Comparison of ENCODE assay signal across 23 mouse cellular contexts in genomic region chr2:147371840-147372239, GRCm38 (mm10). TPM values are rescaled to one million over a fixed set of nuclear protein-coding genes. Genes with fewer than 3 reads are reported as not detected.
DNase-seq lines count a peak whose midpoint lies in the region; ATAC-seq and TF ChIP-seq lines count a peak whose summit lies in the region.
"Had no signal": no experiment of that assay in that cellular context is flagged by ENCODE, and none has a peak within 500 bp of the region (broad histone marks: within the 10 kb centered on the region; RNA-seq: fewer than 3 reads in every experiment).

No protein-coding gene starts in this region.

- TF ChIP-seq CTCF in forebrain, postnatal 0 days (IDR thresholded peaks at IDR 0.05; ENCODE audit: low read depth): no peak

- H3K4me3 ChIP-seq in forebrain, postnatal 0 days (ENCODE audit: low read depth, low read length): no peak overlapping the region
- H3K4me3 ChIP-seq in forebrain, embryonic 14.5 days (ENCODE audit: low read depth, low read length): no peak overlapping the region
- no peak overlapping the region for H3K4me3 ChIP-seq in midbrain, embryonic 11.5 days (ENCODE audit: low read depth, low read length)
- H3K4me3 ChIP-seq in midbrain, embryonic 13.5 days (replicated peaks): no peak overlapping the region
- H3K4me3 ChIP-seq in limb, embryonic 10.5 days: no peak overlapping the region
- H3K4me3 ChIP-seq: embryonic facial prominence, embryonic 13.5 days; forebrain, embryonic 12.5 days; gastrocnemius, adult 2 months; heart, embryonic 12.5 days; hindbrain, embryonic 12.5 days had no signal

- DNase-seq in forebrain, postnatal 0 days: peak; percentile 29
- no peak for DNase-seq in forebrain, embryonic 14.5 days (ENCODE audit: low spot score)
- peak; percentile 91 for DNase-seq in midbrain, embryonic 11.5 days (ENCODE audit: low spot score, missing footprints)
- peak; percentile 31 for DNase-seq in limb, embryonic 10.5 days (ENCODE audit: low spot score)
- DNase-seq in retina, postnatal 1 day: peak; percentile 12
- DNase-seq: adrenal gland, postnatal 14 days; cerebellum, adult 18-20 months; cerebellum, adult 9-11 months; cerebellum, postnatal 36 days; gastrocnemius, adult 2 months; gastrocnemius, postnatal 25 days had no signal

- ATAC-seq in forebrain, postnatal 0 days: no peak
- no peak for ATAC-seq in forebrain, embryonic 14.5 days
- ATAC-seq in midbrain, embryonic 11.5 days (ENCODE audit: low FRiP score): no peak
- no peak for ATAC-seq in midbrain, embryonic 13.5 days
- ATAC-seq in megakaryocyte, adult 5-6 weeks (ENCODE audit: poor library complexity, severe bottlenecking): no peak
- ATAC-seq: activated CD4-positive, CD25-positive, alpha-beta regulatory T cell, adult 4 months; Patski had no signal

- 1% methylated on average over 4 of the region's 4 CpGs for WGBS in forebrain, postnatal 0 days
- WGBS in forebrain, embryonic 14.5 days: 1% methylated on average over 4 of the region's 4 CpGs
- 3% methylated on average over 4 of the region's 4 CpGs for WGBS in midbrain, embryonic 11.5 days
- WGBS in midbrain, embryonic 13.5 days: 5% methylated on average over 4 of the region's 4 CpGs
- WGBS in limb, embryonic 10.5 days: 5% methylated on average over 4 of the region's 4 CpGs

- H3K9me3 ChIP-seq in forebrain, postnatal 0 days (ENCODE audit: low read length): no peaks in the 10 kb centered on the region
- no peaks in the 10 kb centered on the region for H3K9me3 ChIP-seq in forebrain, embryonic 14.5 days (replicated peaks; ENCODE audit: control insufficient read depth, low read length)
- H3K9me3 ChIP-seq in midbrain, embryonic 11.5 days (ENCODE audit: control insufficient read depth, low read length): no peaks in the 10 kb centered on the region
- no peaks in the 10 kb centered on the region for H3K9me3 ChIP-seq in midbrain, embryonic 13.5 days
- H3K9me3 ChIP-seq in limb, embryonic 10.5 days (replicated peaks): no peaks in the 10 kb centered on the region
- H3K9me3 ChIP-seq: embryonic facial prominence, embryonic 13.5 days; forebrain, embryonic 12.5 days; heart, embryonic 12.5 days; hindbrain, embryonic 12.5 days had no signal

- no peaks in the 10 kb centered on the region; the same call in 1 of the 2 replicates for H3K4me1 ChIP-seq in forebrain, postnatal 0 days (ENCODE audit: insufficient read depth)
- no peaks in the 10 kb centered on the region for H3K4me1 ChIP-seq in forebrain, embryonic 14.5 days (ENCODE audit: control insufficient read depth, insufficient read depth, low read length)
- H3K4me1 ChIP-seq in midbrain, embryonic 11.5 days (ENCODE audit: control insufficient read depth, insufficient read depth, low read length): peaks cover 5% of the 10 kb centered on the region; the same call in 1 of the 2 replicates
- peaks cover 5% of the 10 kb centered on the region; the same call in 1 of the 2 replicates for H3K4me1 ChIP-seq in midbrain, embryonic 13.5 days (replicated peaks)
- H3K4me1 ChIP-seq in limb, embryonic 10.5 days: peaks cover 20% of the 10 kb centered on the region

- H3K27ac ChIP-seq in forebrain, postnatal 0 days (ENCODE audit: low read depth, low read length): no peak overlapping the region
- no peak overlapping the region for H3K27ac ChIP-seq in forebrain, embryonic 14.5 days (ENCODE audit: low read depth, low read length)
- H3K27ac ChIP-seq in midbrain, embryonic 11.5 days (ENCODE audit: low read depth, low read length): no peak overlapping the region
- H3K27ac ChIP-seq in midbrain, embryonic 13.5 days: no peak overlapping the region
- H3K27ac ChIP-seq in limb, embryonic 10.5 days: no peak overlapping the region
- H3K27ac ChIP-seq: embryonic facial prominence, embryonic 13.5 days; forebrain, embryonic 12.5 days; gastrocnemius, adult 2 months; hindbrain, embryonic 12.5 days had no signal

- H3K4me2 ChIP-seq in forebrain, postnatal 0 days (ENCODE audit: low read depth): no peak overlapping the region
- H3K4me2 ChIP-seq in forebrain, embryonic 14.5 days (ENCODE audit: low read length): no peak overlapping the region
- H3K4me2 ChIP-seq in midbrain, embryonic 11.5 days: no peak overlapping the region
- no peak overlapping the region for H3K4me2 ChIP-seq in midbrain, embryonic 13.5 days (replicated peaks)
- H3K4me2 ChIP-seq: embryonic facial prominence, embryonic 13.5 days; forebrain, embryonic 12.5 days; heart, embryonic 12.5 days; hindbrain, embryonic 12.5 days had no signal

- no peaks in the 10 kb centered on the region for H3K36me3 ChIP-seq in forebrain, postnatal 0 days (ENCODE audit: insufficient read depth)
- H3K36me3 ChIP-seq in forebrain, embryonic 14.5 days (ENCODE audit: control insufficient read depth, insufficient read depth, low read length): no peaks in the 10 kb centered on the region
- no peaks in the 10 kb centered on the region for H3K36me3 ChIP-seq in midbrain, embryonic 11.5 days (ENCODE audit: control insufficient read depth, insufficient read depth, low read length)
- no peaks in the 10 kb centered on the region for H3K36me3 ChIP-seq in midbrain, embryonic 13.5 days
- no peaks in the 10 kb centered on the region for H3K36me3 ChIP-seq in limb, embryonic 10.5 days
- H3K36me3 ChIP-seq: embryonic facial prominence, embryonic 13.5 days; forebrain, embryonic 12.5 days; heart, embryonic 12.5 days; hindbrain, embryonic 12.5 days had no signal

- H3K9ac ChIP-seq in forebrain, postnatal 0 days: no peak overlapping the region
- no peak overlapping the region for H3K9ac ChIP-seq in forebrain, embryonic 14.5 days (ENCODE audit: low read length)
- no peak overlapping the region for H3K9ac ChIP-seq in midbrain, embryonic 11.5 days (ENCODE audit: low read length)
- H3K9ac ChIP-seq in midbrain, embryonic 13.5 days (replicated peaks): no peak overlapping the region
- H3K9ac ChIP-seq: embryonic facial prominence, embryonic 13.5 days; forebrain, embryonic 12.5 days; heart, embryonic 12.5 days; hindbrain, embryonic 12.5 days had no signal

- H3K27me3 ChIP-seq in forebrain, postnatal 0 days (ENCODE audit: insufficient read depth, low read length): peaks cover 90% of the 10 kb centered on the region
- H3K27me3 ChIP-seq in forebrain, embryonic 14.5 days (replicated peaks; ENCODE audit: control insufficient read depth, insufficient read depth, low read length): peaks cover 86% of the 10 kb centered on the region
- peaks cover 91% of the 10 kb centered on the region for H3K27me3 ChIP-seq in midbrain, embryonic 11.5 days (ENCODE audit: control insufficient read depth, insufficient read depth, low read length)
- peaks cover 92% of the 10 kb centered on the region for H3K27me3 ChIP-seq in midbrain, embryonic 13.5 days
- H3K27me3 ChIP-seq in limb, embryonic 10.5 days (ENCODE audit: low read depth, poor library complexity, severe bottlenecking): peaks cover 95% of the 10 kb centered on the region
- H3K27me3 ChIP-seq: CH12.LX had no signal

RNA-seq across cellular contexts. Expression of gene Pax1, which starts 10.1 kb away (rescaled TPM):
- 0.19 TPM in 1 of 2 replicates, not detected in the other for total RNA-seq in forebrain, postnatal 0 days (2014; rRNA removed)
- polyA plus RNA-seq in forebrain, postnatal 0 days (2015; fragmentation: Nextera tagmentation; extraction: Ambion mirVana): not detected in 2 replicates
- not detected in 2 replicates for polyA plus RNA-seq in forebrain, embryonic 14.5 days (2014; fragmentation: Nextera tagmentation; extraction: Ambion mirVana)
- polyA plus RNA-seq in midbrain, embryonic 11.5 days (2014; fragmentation: Nextera tagmentation; extraction: Ambion mirVana): 0.10 and 0.33 TPM in 2 replicates
- polyA plus RNA-seq in midbrain, embryonic 13.5 days (2015; fragmentation: Nextera tagmentation; extraction: Ambion mirVana): 0.05 TPM in 1 of 2 replicates, not detected in the other
- polyA plus RNA-seq in limb, embryonic 10.5 days (2016; fragmentation: Nextera tagmentation; extraction: Ambion mirVana): 2.5 and 10.8 TPM in 2 replicates
- total RNA-seq in megakaryocyte, adult 5-6 weeks (2015): not detected in 2 replicates
- total RNA-seq in megakaryocyte, adult 5-6 weeks (2017): not detected in 2 replicates
- total RNA-seq: adrenal gland, postnatal 14 days; CH12.LX; gastrocnemius, adult 2 months; gastrocnemius, postnatal 25 days; granulocyte monocyte progenitor cell, adult 5-6 weeks; heart, adult 8-10 months; heart, postnatal 25 days had no signal
- polyA plus RNA-seq: activated CD4-positive, CD25-positive, alpha-beta regulatory T cell, adult 4 months; heart, embryonic 12.5 days; Patski had no signal
